Mouse (Mus musculus): ENCODE results near the gene Prss36. TPM values are rescaled to one million over a fixed set of nuclear protein-coding genes. Genes with fewer than 3 reads are reported as not detected.

Gene Prss36
- total and polyA plus RNA-seq, 2 experiments from 2014 or later, result 10.2 to 14.2 TPM

DNA sequence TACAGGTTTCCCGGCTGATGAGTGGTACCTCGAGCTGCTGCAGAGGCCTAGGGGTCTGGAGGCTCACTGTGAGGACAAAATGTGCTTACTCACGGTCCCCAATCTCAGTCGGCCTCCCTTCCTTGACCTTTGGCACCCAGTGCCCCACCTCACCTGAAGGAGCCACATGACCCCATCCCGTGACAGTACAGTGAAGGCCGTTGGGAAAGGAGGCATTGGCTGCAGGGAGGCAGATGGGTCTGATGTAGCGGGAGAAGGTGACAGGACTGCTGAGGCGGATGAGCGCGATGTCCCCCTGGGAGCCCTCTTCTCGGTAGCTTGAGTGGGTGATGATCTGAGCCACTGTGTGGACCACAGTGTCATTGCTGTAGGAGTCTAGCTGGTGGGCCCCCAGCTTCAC, 19.7 kb downstream of the Prss36 start:
- no peak overlapping the region for H3K27ac ChIP-seq (ENCODE audit: low read depth)
- TF ChIP-seq EP300 (IDR thresholded peaks at IDR 0.05; ENCODE audit: low read depth), result no peak
- no peak for TF ChIP-seq CTCF (IDR thresholded peaks at IDR 0.05; ENCODE audit: low read depth)
- 79% methylated on average over 11 of the region's 11 CpGs for WGBS
- no peak overlapping the region for H3K9ac ChIP-seq (replicated peaks; ENCODE audit: low read depth, low read length)
- H3K36me3 ChIP-seq (replicated peaks; ENCODE audit: control insufficient read depth, insufficient read depth, low read length), result peaks cover 21% of the 10 kb centered on the region
- 0 out of 2 replicates have a peak, but pooled peaks cover 5% of the 10 kb centered on the region for H3K4me1 ChIP-seq (ENCODE audit: control insufficient read depth, insufficient read depth)
- no peak overlapping the region for H3K4me2 ChIP-seq (ENCODE audit: low read depth, low read length)
- no peaks in the 10 kb centered on the region for H3K9me3 ChIP-seq (replicated peaks; ENCODE audit: control insufficient read depth, low read length)
- H3K27me3 ChIP-seq (ENCODE audit: control insufficient read depth, insufficient read depth, low read length), result 0 out of 2 replicates have a peak, but pooled peaks cover 4% of the 10 kb centered on the region
- ATAC-seq (ENCODE audit: insufficient read depth, low read depth) (no peak), DNase-seq (ENCODE audit: low spot score) (no peak)
- H3K4me3 ChIP-seq (ENCODE audit: low read depth, low read length), result no peak overlapping the region

DNA sequence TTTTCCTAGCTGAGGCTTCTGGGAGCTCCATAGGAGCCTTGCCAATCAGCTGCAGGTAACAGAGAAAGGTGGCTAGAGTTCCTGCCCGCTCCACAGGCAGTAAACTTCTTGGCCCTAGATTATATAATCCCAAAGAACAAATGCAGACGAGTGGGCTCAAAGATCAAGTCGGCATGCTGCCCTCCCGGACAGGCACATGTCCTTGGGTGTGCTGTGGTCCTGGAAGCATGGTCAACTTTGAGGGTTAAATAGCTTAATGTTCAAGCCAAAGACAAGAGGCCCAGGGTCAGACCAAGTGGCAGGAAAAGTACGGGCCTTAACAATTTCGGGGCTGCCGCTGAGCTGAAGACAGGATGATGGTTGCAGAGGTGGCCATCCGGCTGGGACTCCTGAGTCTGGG, 20.5 kb downstream of the Prss36 start:
- H3K4me1 ChIP-seq (ENCODE audit: control insufficient read depth, insufficient read depth), result 0 out of 2 replicates have a peak, but pooled peaks cover 5% of the 10 kb centered on the region
- 0 out of 2 replicates have a peak, but pooled peaks cover 4% of the 10 kb centered on the region for H3K27me3 ChIP-seq (ENCODE audit: control insufficient read depth, insufficient read depth, low read length)
- no peak for ATAC-seq (ENCODE audit: insufficient read depth, low read depth)
- 93% methylated on average over 8 of the region's 8 CpGs for WGBS
- DNase-seq (ENCODE audit: low spot score), result no peak
- no peak for TF ChIP-seq CTCF (IDR thresholded peaks at IDR 0.05; ENCODE audit: low read depth)
- TF ChIP-seq EP300 (IDR thresholded peaks at IDR 0.05; ENCODE audit: low read depth), result no peak
- H3K9ac ChIP-seq (replicated peaks; ENCODE audit: low read depth, low read length), result no peak overlapping the region
- H3K36me3 ChIP-seq (replicated peaks; ENCODE audit: control insufficient read depth, insufficient read depth, low read length), result peaks cover 21% of the 10 kb centered on the region
- no peak overlapping the region for H3K27ac ChIP-seq (ENCODE audit: low read depth)
- H3K4me2 ChIP-seq (ENCODE audit: low read depth, low read length), result no peak overlapping the region
- no peaks in the 10 kb centered on the region for H3K9me3 ChIP-seq (replicated peaks; ENCODE audit: control insufficient read depth, low read length)
- H3K4me3 ChIP-seq (ENCODE audit: low read depth, low read length), result no peak overlapping the region

DNA sequence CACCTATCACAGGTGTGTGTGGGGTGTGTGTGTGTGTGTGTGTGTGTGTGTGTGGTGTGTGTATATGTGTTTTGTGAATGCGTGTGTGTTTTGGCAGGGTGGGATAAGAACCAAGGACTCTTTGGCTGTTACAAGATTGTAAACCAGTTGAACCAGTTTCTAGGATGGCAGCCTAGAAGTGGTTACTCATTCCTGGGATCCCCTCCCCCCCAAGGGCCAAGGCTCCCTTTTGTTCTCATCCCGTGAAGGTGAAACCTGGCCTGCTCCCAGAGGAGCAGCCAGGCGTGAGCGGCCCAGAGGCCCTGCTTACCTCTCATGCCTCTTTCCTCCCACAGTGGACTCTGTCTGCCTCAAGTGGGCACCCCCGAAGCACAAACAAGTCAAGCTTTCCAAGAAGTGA, 21.3 kb downstream of the Prss36 start:
- Histone ChIP-seq H3K4me1 (ENCODE audit: control insufficient read depth, insufficient read depth) (0 out of 2 replicates have a peak, but pooled peaks cover 5% of the 10 kb centered on the region), H3K27me3 (ENCODE audit: control insufficient read depth, insufficient read depth, low read length) (0 out of 2 replicates have a peak, but pooled peaks cover 4% of the 10 kb centered on the region), H3K36me3 (replicated peaks; ENCODE audit: control insufficient read depth, insufficient read depth, low read length) (peaks cover 25% of the 10 kb centered on the region), H3K4me3 (ENCODE audit: low read depth, low read length) (no peak overlapping the region), H3K27ac (ENCODE audit: low read depth) (no peak overlapping the region), H3K9me3 (replicated peaks; ENCODE audit: control insufficient read depth, low read length) (no peaks in the 10 kb centered on the region), H3K9ac (replicated peaks; ENCODE audit: low read depth, low read length) (no peak overlapping the region), H3K4me2 (ENCODE audit: low read depth, low read length) (no peak overlapping the region)
- 71% methylated on average over 5 of the region's 5 CpGs for WGBS
- ATAC-seq (ENCODE audit: insufficient read depth, low read depth), result no peak
- DNase-seq (ENCODE audit: low spot score), result no peak
- TF ChIP-seq EP300 (IDR thresholded peaks at IDR 0.05; ENCODE audit: low read depth) (no peak), CTCF (IDR thresholded peaks at IDR 0.05; ENCODE audit: low read depth) (no peak)

DNA sequence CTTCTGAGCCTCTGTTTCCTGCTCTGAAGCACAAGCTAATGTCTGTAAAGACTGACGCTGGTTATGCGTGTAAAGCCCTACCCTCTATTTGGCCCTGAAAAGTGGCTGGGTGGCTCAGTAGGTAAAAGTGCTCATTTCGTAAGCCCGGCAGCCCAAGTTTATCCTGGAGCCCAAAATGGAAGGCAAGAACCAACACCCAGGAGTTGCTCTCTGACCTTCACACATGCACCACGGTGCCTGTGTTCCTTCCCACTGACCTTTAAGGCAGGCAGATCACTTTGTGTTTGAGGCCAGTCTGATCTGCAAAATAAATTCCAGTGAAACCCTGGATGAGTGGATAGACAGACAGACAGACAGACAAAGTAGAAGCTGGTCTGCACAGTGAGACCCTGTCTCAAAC, 22.8 kb downstream of the Prss36 start:
- no peak for DNase-seq (ENCODE audit: low spot score)
- 91% methylated on average over 5 of the region's 5 CpGs for whole genome bisulfite sequencing
- H3K36me3 ChIP-seq (replicated peaks; ENCODE audit: control insufficient read depth, insufficient read depth, low read length), result peaks cover 25% of the 10 kb centered on the region
- no peak overlapping the region for H3K27ac ChIP-seq (ENCODE audit: low read depth)
- H3K4me1 ChIP-seq (ENCODE audit: control insufficient read depth, insufficient read depth), result no peaks in the 10 kb centered on the region
- TF ChIP-seq EP300 (IDR thresholded peaks at IDR 0.05; ENCODE audit: low read depth) (no peak), CTCF (IDR thresholded peaks at IDR 0.05; ENCODE audit: low read depth) (no peak)
- no peaks in the 10 kb centered on the region for H3K9me3 ChIP-seq (replicated peaks; ENCODE audit: control insufficient read depth, low read length)
- no peak for ATAC-seq (ENCODE audit: insufficient read depth, low read depth)
- no peak overlapping the region for H3K9ac ChIP-seq (replicated peaks; ENCODE audit: low read depth, low read length)
- no peaks in the 10 kb centered on the region for H3K27me3 ChIP-seq (ENCODE audit: control insufficient read depth, insufficient read depth, low read length)
- H3K4me2 ChIP-seq (ENCODE audit: low read depth, low read length), result no peak overlapping the region
- no peak overlapping the region for H3K4me3 ChIP-seq (ENCODE audit: low read depth, low read length)

DNA sequence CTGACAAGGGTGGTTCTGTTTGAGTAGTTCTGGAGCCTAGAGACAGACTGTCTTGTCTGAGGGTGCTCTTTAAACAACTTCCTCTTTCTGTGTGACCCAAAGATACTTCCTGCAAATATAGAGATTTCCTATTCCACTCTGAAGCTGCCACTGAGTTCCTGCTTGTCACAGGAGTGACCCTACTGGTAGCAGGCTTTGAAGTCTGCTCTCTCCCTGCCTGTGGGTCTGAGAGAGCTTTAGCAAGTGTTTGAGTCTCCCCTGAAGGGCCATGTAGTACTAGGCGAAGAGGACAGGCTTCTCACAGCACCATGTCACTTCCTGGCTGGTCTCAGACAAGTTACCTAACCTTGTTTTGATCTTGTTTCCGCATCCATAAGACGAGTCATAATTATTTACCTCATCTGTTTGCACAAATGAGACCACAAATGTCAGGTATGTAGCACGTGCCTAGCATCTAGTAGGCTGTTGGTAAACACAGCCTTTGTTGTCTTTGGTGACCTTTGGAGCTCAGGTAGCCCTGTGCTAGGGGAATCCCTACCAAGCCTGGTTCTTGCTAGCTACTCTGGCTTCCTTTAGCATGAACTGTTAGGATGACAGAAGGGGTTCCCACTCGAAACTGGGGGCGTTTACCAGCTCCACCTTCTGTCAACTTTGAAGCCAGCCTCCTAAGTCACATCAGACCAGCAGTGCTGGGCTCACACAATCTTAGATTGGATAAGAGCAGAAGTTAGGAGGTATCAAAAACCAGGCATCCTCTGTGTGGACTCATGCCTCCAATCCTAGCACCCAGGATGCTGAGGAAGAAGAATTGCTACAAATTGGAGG, 23.9 kb downstream of the Prss36 start:
- no peak overlapping the region for H3K4me3 ChIP-seq (ENCODE audit: low read depth, low read length)
- no peak overlapping the region for H3K27ac ChIP-seq (ENCODE audit: low read depth)
- WGBS, result 73% methylated on average over 6 of the region's 6 CpGs
- H3K9me3 ChIP-seq (replicated peaks; ENCODE audit: control insufficient read depth, low read length), result no peaks in the 10 kb centered on the region
- ATAC-seq (ENCODE audit: insufficient read depth, low read depth) (no peak), DNase-seq (ENCODE audit: low spot score) (no peak)
- TF ChIP-seq CTCF (IDR thresholded peaks at IDR 0.05; ENCODE audit: low read depth) (no peak), EP300 (IDR thresholded peaks at IDR 0.05; ENCODE audit: low read depth) (no peak)
- no peak overlapping the region for H3K9ac ChIP-seq (replicated peaks; ENCODE audit: low read depth, low read length)
- H3K36me3 ChIP-seq (replicated peaks; ENCODE audit: control insufficient read depth, insufficient read depth, low read length), result peaks cover 25% of the 10 kb centered on the region
- H3K4me1 ChIP-seq (ENCODE audit: control insufficient read depth, insufficient read depth), result no peaks in the 10 kb centered on the region
- no peaks in the 10 kb centered on the region for H3K27me3 ChIP-seq (ENCODE audit: control insufficient read depth, insufficient read depth, low read length)
- no peak overlapping the region for H3K4me2 ChIP-seq (ENCODE audit: low read depth, low read length)
